Mouse (Mus musculus) myocyte (in vitro differentiated cells): ENCODE measurements around the gene Zmat3. TPM values are rescaled to one million over a fixed set of nuclear protein-coding genes. Genes with fewer than 3 reads are reported as not detected.

Source experiments
- H3K27me3 ChIP-seq: one replicate; pipeline ENCODE4 v1.6.1; 2011; ENCODE audit not compliant: control insufficient read depth, insufficient read depth, insufficient read length
- H3K36me3 ChIP-seq: one replicate; pipeline ENCODE4 v1.6.1; 2011; ENCODE audit not compliant: control insufficient read depth, insufficient read depth
- H3K4me2 ChIP-seq: one replicate; pipeline ENCODE4 v1.6.1; 2011; ENCODE audit warnings: low read depth, control low read depth
- H3K4me3 ChIP-seq: one replicate; pipeline ENCODE4 v1.5.1; 2011; ENCODE audit warnings: mild to moderate bottlenecking, control low read depth, moderate library complexity
- H3K79me2 ChIP-seq: one replicate; pipeline ENCODE4 v1.6.1; 2011; ENCODE audit not compliant: control insufficient read depth, insufficient read depth
- H3ac ChIP-seq: one replicate; pipeline ENCODE4 v1.6.1; 2011; ENCODE audit not compliant: control insufficient read depth, insufficient read length
- CEBPB ChIP-seq: IDR thresholded peaks from 2 replicates; pipeline ENCODE4 v1.6.1; 2011; ENCODE audit warnings: mild to moderate bottlenecking, moderate library complexity; ENCODE audit not compliant: poor library complexity, insufficient read depth, severe bottlenecking
- E2F4 ChIP-seq: IDR thresholded peaks from one replicate; pipeline ENCODE4 v1.6.1; 2011; ENCODE audit warnings: mild to moderate bottlenecking, control low read depth, moderate library complexity; ENCODE audit not compliant: insufficient read depth
- MAX ChIP-seq: IDR thresholded peaks from one replicate; pipeline ENCODE4 v1.6.1; 2011; ENCODE audit warnings: low read depth, mild to moderate bottlenecking, control low read depth
- MYOD1 ChIP-seq, 3 experiments: IDR thresholded peaks; one replicate each; pipeline ENCODE4 v1.6.1; 2011; ENCODE audit warnings: control low read depth in 2 of 3, low read depth in 2 of 3, mild to moderate bottlenecking in 2 of 3, moderate library complexity in 1 of 3; ENCODE audit not compliant: insufficient read length in 2 of 3, control insufficient read depth in 1 of 3
- MYOG ChIP-seq, 3 experiments: IDR thresholded peaks; one replicate each; pipeline ENCODE4 v1.6.1; 2011; ENCODE audit warnings: control low read depth in 2 of 3, low read depth in 2 of 3, mild to moderate bottlenecking in 2 of 3; ENCODE audit not compliant: insufficient read length in 2 of 3, control insufficient read depth in 1 of 3, insufficient read depth in 1 of 3
- POLR2A ChIP-seq: IDR thresholded peaks from one replicate; pipeline ENCODE4 v1.6.1; 2011; ENCODE audit warnings: low read depth, mild to moderate bottlenecking, control low read depth, moderate library complexity; ENCODE audit not compliant: insufficient read length
- POLR2AphosphoS2 ChIP-seq: IDR thresholded peaks from one replicate; pipeline ENCODE4 v1.6.1; 2011; ENCODE audit warnings: low read depth, control low read depth; ENCODE audit not compliant: insufficient read length
- REST ChIP-seq: IDR thresholded peaks from one replicate; pipeline ENCODE4 v1.6.1; 2011; ENCODE audit warnings: mild to moderate bottlenecking, control low read depth, moderate library complexity; ENCODE audit not compliant: insufficient read depth, insufficient read length
- SRF ChIP-seq: IDR thresholded peaks from one replicate; pipeline ENCODE4 v1.6.1; 2011; ENCODE audit warnings: low read depth; ENCODE audit not compliant: control insufficient read depth, insufficient read length
- TCF12 ChIP-seq: IDR thresholded peaks from one replicate; pipeline ENCODE4 v1.6.1; 2011; ENCODE audit warnings: mild to moderate bottlenecking, control low read depth; ENCODE audit not compliant: poor library complexity, insufficient read depth, severe bottlenecking
- TCF3 ChIP-seq: IDR thresholded peaks from one replicate; pipeline ENCODE4 v1.6.1; 2011; ENCODE audit warnings: low read depth, control low read depth; ENCODE audit not compliant: insufficient read length
- USF1 ChIP-seq: IDR thresholded peaks from one replicate; pipeline ENCODE4 v1.6.1; 2011; ENCODE audit warnings: low read depth, mild to moderate bottlenecking, control low read depth, moderate library complexity
- polyA plus RNA-seq: library from polyadenylated mRNA; unstranded; fragments of >200 nt; fragmentation: generic; extraction: Trizol; gene quantifications from one replicate; pipeline ENCODE4 v1.2.1, GENCODE M21; 2012; ENCODE audit warnings: missing spikeins

Zmat3 gene
- polyA plus RNA-seq, 1 experiment, result 13.0 TPM

DNA sequence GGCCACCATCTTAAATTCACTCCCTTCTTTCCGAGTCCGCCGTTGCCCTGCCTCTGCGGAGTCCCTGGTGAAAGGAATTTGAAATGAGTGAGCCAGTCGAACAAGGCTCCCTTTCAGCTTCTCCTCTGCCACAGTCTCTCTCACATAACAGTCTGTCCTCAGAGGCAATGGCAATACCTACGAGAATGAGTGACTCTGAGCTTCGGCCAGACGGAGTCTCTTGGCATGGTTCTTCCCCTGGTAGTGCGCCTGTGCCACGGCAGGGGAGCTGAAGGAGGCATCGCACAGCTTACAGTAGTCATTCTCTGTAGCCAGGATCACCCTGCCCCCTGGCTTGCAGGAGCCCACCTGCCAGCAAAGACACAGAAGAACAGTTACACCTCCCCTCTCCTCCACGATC lies 22.4 kb downstream of the Zmat3 start:
- H3K36me3 ChIP-seq, result peaks cover 18% of the 10 kb centered on the region
- no peak overlapping the region for H3K4me2 ChIP-seq
- no peak overlapping the region for H3K4me3 ChIP-seq
- no peak overlapping the region for H3ac ChIP-seq
- no peak for TF ChIP-seq TCF12
- TF ChIP-seq E2F4, result no peak
- no peak for TF ChIP-seq REST
- TF ChIP-seq POLR2A, result no peak
- no peak for TF ChIP-seq SRF
- TF ChIP-seq TCF3, result no peak
- no peak for TF ChIP-seq MYOG (IDR thresholded peaks at IDR 0.05; ENCODE audit: control insufficient read depth in 1 of 3, insufficient read depth in 1 of 3, insufficient read length in 2 of 3, low read depth in 2 of 3)
- no peak for TF ChIP-seq MYOD1 (IDR thresholded peaks at IDR 0.05; ENCODE audit: control insufficient read depth in 1 of 3, insufficient read length in 2 of 3, low read depth in 2 of 3)
- no peak for TF ChIP-seq USF1
- TF ChIP-seq POLR2AphosphoS2, result no peak
- no peak for TF ChIP-seq CEBPB
- TF ChIP-seq MAX, result no peak
- no peaks in the 10 kb centered on the region for H3K27me3 ChIP-seq
- peaks cover 22% of the 10 kb centered on the region for H3K79me2 ChIP-seq

DNA sequence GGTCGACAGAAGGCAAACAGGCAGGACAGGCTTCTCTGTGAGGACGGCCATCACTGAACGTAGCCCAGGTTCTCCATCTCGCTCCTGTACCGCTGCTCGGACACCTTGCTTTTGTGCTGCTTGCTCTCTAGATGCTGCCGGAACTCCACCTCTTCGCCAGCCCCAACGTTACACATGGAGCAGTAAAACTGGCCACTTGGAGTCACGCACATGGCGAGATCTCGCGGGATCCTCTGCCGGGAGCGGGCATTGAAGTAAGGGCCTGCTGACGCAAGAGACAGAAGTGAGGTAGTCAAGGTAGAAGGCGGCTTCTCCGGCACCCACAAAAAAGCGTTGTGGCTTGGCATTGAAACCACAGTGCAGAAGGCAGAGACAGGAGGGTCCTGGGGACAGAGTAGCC lies 24.4 kb downstream of the Zmat3 start:
- Histone ChIP-seq H3ac (no peak overlapping the region), H3K4me3 (no peak overlapping the region), H3K79me2 (peaks cover 6% of the 10 kb centered on the region), H3K27me3 (no peaks in the 10 kb centered on the region), H3K4me2 (no peak overlapping the region), H3K36me3 (peaks cover 19% of the 10 kb centered on the region)
- TF ChIP-seq MYOD1 (IDR thresholded peaks at IDR 0.05; ENCODE audit: control insufficient read depth in 1 of 3, insufficient read length in 2 of 3, low read depth in 2 of 3) (no peak), TCF12 (no peak), SRF (no peak), TCF3 (no peak)

DNA sequence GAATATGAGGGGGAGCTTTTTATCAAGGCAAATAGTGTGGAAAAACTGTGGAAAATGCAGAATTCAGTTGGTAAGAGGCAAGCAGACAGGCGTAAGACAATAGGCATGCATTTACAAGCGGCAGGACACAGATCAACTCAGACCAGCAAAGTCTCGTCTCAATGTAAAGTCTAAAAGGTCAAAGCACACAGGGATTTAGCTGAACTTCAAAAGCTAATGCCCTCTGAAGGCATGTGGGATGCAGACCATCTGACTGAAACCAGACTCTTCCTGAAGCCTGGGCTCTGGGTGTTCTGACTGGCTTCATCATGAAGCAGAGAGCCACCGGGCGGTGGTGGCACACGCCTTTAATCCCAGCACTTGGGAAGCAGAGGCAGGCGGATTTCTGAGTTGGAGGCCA lies 27.6 kb downstream of the Zmat3 start:
- peaks cover 26% of the 10 kb centered on the region for H3K36me3 ChIP-seq
- no peaks in the 10 kb centered on the region for H3K27me3 ChIP-seq
- TF ChIP-seq MYOG (IDR thresholded peaks at IDR 0.05; ENCODE audit: control insufficient read depth in 1 of 3, insufficient read depth in 1 of 3, insufficient read length in 2 of 3, low read depth in 2 of 3) (no peak), REST (no peak), MYOD1 (IDR thresholded peaks at IDR 0.05; ENCODE audit: control insufficient read depth in 1 of 3, insufficient read length in 2 of 3, low read depth in 2 of 3) (no peak), USF1 (no peak), E2F4 (no peak)
- no peak overlapping the region for H3K4me2 ChIP-seq
- H3K4me3 ChIP-seq, result no peak overlapping the region
- H3K79me2 ChIP-seq, result no peaks in the 10 kb centered on the region
- no peak overlapping the region for H3ac ChIP-seq

DNA sequence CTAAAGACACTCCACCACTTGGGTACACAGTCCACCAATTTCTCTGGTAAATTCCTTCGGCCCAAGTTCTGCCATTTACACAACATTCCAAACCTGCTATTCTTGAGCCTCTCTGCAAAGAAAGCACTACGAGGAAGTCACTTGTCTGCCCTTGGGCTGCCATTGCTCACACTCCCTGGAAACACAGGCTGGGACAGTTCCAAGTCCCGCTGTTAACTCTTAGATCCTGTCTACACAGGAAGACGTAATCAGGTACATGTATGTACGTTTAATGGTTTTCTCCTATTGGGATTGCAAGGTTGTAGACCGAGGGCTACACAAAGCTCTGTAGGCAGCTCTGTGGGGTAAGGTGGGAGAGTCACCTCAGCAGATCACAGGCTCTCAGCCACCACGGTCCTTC lies 28.0 kb downstream of the Zmat3 start:
- Histone ChIP-seq H3ac (no peak overlapping the region), H3K4me2 (no peak overlapping the region), H3K79me2 (no peaks in the 10 kb centered on the region), H3K36me3 (peaks cover 24% of the 10 kb centered on the region), H3K4me3 (no peak overlapping the region), H3K27me3 (no peaks in the 10 kb centered on the region)
- no peak for TF ChIP-seq SRF
- TF ChIP-seq TCF3, result no peak
- TF ChIP-seq MYOG (IDR thresholded peaks at IDR 0.05; ENCODE audit: control insufficient read depth in 1 of 3, insufficient read depth in 1 of 3, insufficient read length in 2 of 3, low read depth in 2 of 3), result no peak
- no peak for TF ChIP-seq TCF12
- TF ChIP-seq POLR2A, result no peak
- TF ChIP-seq MYOD1 (IDR thresholded peaks at IDR 0.05; ENCODE audit: control insufficient read depth in 1 of 3, insufficient read length in 2 of 3, low read depth in 2 of 3), result no peak
- TF ChIP-seq E2F4, result no peak
- no peak for TF ChIP-seq MAX
- TF ChIP-seq CEBPB, result no peak
- no peak for TF ChIP-seq USF1
- TF ChIP-seq REST, result no peak
- TF ChIP-seq POLR2AphosphoS2, result no peak

DNA sequence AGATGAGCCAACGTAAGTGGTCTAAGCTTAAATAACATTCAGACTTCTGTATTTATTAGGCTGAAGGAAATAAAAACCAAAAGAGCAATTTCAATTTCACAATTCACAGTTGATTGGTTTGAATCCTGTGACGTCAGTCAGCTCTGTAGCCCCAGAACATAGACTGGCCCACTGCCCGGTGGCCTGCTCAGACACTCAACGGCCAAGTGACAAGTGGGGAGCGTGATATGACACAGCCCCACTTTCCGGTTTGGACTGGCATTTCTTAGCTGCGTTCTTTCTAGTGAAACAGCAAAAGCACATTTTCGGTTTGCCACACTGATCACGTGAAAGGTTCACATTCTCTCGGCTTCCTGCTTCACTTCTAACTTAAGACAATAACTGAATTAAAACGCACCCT lies 30.9 kb downstream of the Zmat3 start:
- no peaks in the 10 kb centered on the region for H3K27me3 ChIP-seq
- no peak for TF ChIP-seq POLR2A
- no peak for TF ChIP-seq USF1
- TF ChIP-seq MAX, result no peak
- TF ChIP-seq POLR2AphosphoS2, result no peak
- no peak overlapping the region for H3ac ChIP-seq
- no peak overlapping the region for H3K4me3 ChIP-seq
- H3K79me2 ChIP-seq, result no peaks in the 10 kb centered on the region
- peaks cover 10% of the 10 kb centered on the region for H3K36me3 ChIP-seq
- no peak overlapping the region for H3K4me2 ChIP-seq
